Mouse (Mus musculus) cerebellum, adult 2 months (tissue): ENCODE results near the gene C3ar1.

Experiments
- CTCF ChIP-seq: fragments of 200-500 bp; IDR thresholded peaks from 2 replicates; pipeline ENCODE4 v1.5.1; 2011; ENCODE audit warnings: low read depth, mild to moderate bottlenecking, control low read depth, low read length, moderate library complexity, borderline replicate concordance; ENCODE audit not compliant: insufficient read depth
- POLR2A ChIP-seq: fragments of 200-500 bp; IDR thresholded peaks from 2 replicates; pipeline ENCODE4 v1.6.1; 2011; ENCODE audit warnings: low read length, control low read depth, borderline replicate concordance; ENCODE audit not compliant: insufficient read depth

GRCm38 (mm10) chr6:122812716-122813115, 43.2 kb downstream of the C3ar1 start:
- TF ChIP-seq CTCF (no peak), POLR2A (no peak)
